Mouse (Mus musculus) heart, postnatal 0 days (tissue): ENCODE data around the gene Gtf2ird1.

Source experiments
- CTCF ChIP-seq: IDR thresholded peaks from 2 replicates; pipeline ENCODE4 v1.5.1; 2016; ENCODE audit warnings: antibody characterized with exemption, control low read depth, low read depth
- EP300 ChIP-seq: IDR thresholded peaks from 2 replicates; pipeline ENCODE4 v1.6.1; 2016; ENCODE audit warnings: antibody characterized with exemption, low read depth

DNA sequence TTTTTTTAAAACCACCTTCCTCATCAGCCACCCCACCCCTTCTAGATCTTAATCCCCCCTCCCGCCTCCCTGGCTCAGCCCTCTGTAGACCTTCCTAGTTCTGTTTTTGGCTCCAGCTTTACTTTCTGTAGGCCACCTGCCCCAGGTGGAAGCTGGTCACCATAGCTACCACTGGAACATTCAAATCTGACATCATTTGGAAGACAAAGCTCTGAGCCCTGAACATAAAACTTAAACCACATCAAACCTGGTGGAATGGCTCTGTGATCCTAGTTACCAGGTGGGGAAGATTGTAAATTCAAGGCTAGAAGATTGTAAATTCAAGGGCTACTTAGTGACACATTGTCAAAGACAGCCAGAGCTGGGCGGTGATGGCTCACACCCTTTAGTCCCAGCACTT, 85.7 kb downstream of the Gtf2ird1 start:
- no peak for TF ChIP-seq EP300
- no peak for TF ChIP-seq CTCF
